Mouse (Mus musculus): ENCODE data around the gene Morc2b. TPM values are rescaled to one million over a fixed set of nuclear protein-coding genes. Genes with fewer than 3 reads are reported as not detected.
"Not testable (repeated sequence)": the region's sequence is repeated elsewhere in the genome, so short reads cannot be mapped to it uniquely, and the experiment has no call there.

Gene Morc2b
- not detected in 2 replicates for polyA plus RNA-seq (2015; fragmentation: Nextera tagmentation; extraction: Ambion mirVana)

DNA sequence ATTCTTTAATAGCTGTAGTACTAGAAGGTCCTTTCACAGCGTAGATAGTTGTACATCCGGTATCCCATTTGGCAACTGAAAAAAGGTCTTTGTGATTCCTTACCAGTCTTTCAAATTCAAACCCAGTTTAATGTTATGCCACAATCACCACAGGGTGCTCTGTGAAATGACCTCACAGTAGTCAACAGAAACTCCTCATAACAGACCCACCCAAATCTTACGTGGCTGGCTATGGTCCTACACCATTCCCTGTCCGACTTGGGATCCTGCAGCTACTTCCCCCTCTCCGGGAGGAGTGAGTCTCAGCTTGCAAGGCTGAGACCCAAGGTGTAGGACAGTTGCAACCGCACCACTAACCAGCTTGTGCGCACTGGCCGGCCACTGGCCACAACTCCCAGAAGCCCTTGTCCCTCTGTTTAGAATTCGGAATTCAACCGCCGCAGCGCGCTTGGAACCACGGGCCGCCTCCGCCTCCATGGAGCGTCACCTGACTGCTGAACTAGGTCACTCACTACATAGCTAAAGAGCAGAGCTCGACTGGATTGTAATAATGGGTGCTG, at the start of gene Morc2b:
Morc2b (minus strand) TSS at position 423 of the 560 bp plus-strand sequence.
- WGBS, result 74% methylated on average over 18 of the region's 18 CpGs
- Histone ChIP-seq H3K27ac (ENCODE audit: low read length) (no peak within 1 kb of the TSS), H3K9ac (ENCODE audit: low read length) (no peak within 1 kb of the TSS), H3K27me3 (ENCODE audit: control insufficient read depth, insufficient read depth, low read length) (no peaks in the 10 kb centered on the region), H3K4me2 (ENCODE audit: low read depth, low read length) (no peak within 1 kb of the TSS), H3K4me1 (ENCODE audit: control insufficient read depth, insufficient read depth, low read length) (no peaks in the 10 kb centered on the region), H3K9me3 (replicated peaks; ENCODE audit: control insufficient read depth, low read length) (no peaks in the 10 kb centered on the region), H3K4me3 (replicated peaks; ENCODE audit: low read length) (no peak within 1 kb of the TSS), H3K36me3 (ENCODE audit: control insufficient read depth, insufficient read depth, low read length) (no peaks in the 10 kb centered on the region)
- ATAC-seq (ENCODE audit: insufficient read depth, low FRiP score), result no peak

DNA sequence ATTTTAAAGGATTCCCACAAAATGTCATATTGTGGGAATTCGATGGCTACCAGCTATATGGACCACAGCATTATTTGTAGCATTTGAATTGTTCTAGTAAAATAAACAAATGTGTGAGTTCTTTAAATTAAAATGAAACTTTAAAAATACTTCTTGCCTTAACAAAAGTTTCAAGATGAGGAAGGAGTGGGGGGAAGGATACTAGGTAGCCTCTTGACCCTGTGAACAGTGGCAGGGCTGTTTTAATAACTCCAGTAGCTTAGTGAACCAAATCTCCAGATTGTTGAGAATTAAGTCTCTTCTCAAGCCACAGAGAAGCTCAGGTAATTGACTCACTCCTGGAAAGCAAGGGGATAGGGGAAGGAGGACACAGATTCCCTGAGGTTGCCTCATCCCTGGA, 28.7 kb upstream of the Morc2b start, which contains the start of gene Olfr55:
Olfr55 (plus strand) TSS at position 301 of the 400 bp plus-strand sequence.
- not testable (repeated sequence) for H3K9ac ChIP-seq (ENCODE audit: low read length); H3K4me2 ChIP-seq (ENCODE audit: low read depth, low read length); H3K27me3 ChIP-seq (ENCODE audit: control insufficient read depth, insufficient read depth, low read length); H3K27ac ChIP-seq (ENCODE audit: low read length); H3K4me3 ChIP-seq (replicated peaks; ENCODE audit: low read length); H3K36me3 ChIP-seq (ENCODE audit: control insufficient read depth, insufficient read depth, low read length); H3K9me3 ChIP-seq (replicated peaks; ENCODE audit: control insufficient read depth, low read length); H3K4me1 ChIP-seq (ENCODE audit: control insufficient read depth, insufficient read depth, low read length); ATAC-seq (ENCODE audit: insufficient read depth, low FRiP score)
- WGBS, result 67% methylated on average over 1 of the region's 1 CpGs

DNA sequence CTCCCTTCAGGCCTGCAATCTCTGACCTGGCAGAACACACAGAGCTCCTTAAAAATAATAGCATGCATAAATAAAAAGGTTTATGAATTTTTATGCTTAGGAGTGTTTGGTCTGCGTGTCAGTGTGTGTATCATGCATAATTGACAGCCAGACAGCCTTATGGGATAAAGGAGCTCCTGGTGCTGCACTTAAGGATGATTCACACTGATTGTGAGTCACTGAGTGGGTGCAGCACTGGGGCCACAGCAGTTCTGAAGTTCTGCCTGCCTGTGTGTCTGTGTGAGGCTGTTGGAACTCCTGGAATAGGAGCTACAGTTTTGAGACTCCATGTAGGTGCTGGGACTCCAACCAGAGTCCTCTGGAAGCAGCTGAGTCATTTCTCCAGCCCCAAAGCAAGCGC, 13.2 kb downstream of the Morc2b start:
- no peak overlapping the region for H3K9ac ChIP-seq (ENCODE audit: low read length)
- no peaks in the 10 kb centered on the region for H3K9me3 ChIP-seq (replicated peaks; ENCODE audit: control insufficient read depth, low read length)
- no peak overlapping the region for H3K4me3 ChIP-seq (replicated peaks; ENCODE audit: low read length)
- no peaks in the 10 kb centered on the region for H3K27me3 ChIP-seq (ENCODE audit: control insufficient read depth, insufficient read depth, low read length)
- WGBS, result 56% methylated on average over 2 of the region's 2 CpGs
- no peak overlapping the region for H3K27ac ChIP-seq (ENCODE audit: low read length)
- H3K4me1 ChIP-seq (ENCODE audit: control insufficient read depth, insufficient read depth, low read length), result no peaks in the 10 kb centered on the region
- no peaks in the 10 kb centered on the region for H3K36me3 ChIP-seq (ENCODE audit: control insufficient read depth, insufficient read depth, low read length)
- no peak for ATAC-seq (ENCODE audit: insufficient read depth, low FRiP score)
- no peak overlapping the region for H3K4me2 ChIP-seq (ENCODE audit: low read depth, low read length)

DNA sequence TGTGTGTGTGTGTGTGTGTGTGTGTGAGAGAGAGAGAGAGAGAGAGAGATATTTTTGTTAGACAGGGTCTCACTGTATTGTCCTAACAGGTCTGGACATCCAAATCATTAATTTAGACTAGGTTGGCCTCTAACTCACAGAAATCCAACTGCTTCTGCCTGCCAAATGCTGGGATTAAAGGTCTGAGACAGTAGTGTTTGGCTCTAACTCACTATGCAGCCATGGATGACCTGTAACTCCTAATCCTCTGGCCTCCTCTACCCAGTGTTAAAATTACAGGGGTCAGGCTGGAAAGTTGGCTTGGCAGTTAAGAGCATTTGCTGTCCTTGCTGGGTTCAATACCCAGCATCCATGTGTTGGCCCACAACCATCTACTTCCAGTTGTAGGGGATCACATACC, 14.9 kb downstream of the Morc2b start:
- Histone ChIP-seq H3K27ac (ENCODE audit: low read length) (no peak overlapping the region), H3K9me3 (replicated peaks; ENCODE audit: control insufficient read depth, low read length) (no peaks in the 10 kb centered on the region), H3K9ac (ENCODE audit: low read length) (no peak overlapping the region), H3K27me3 (ENCODE audit: control insufficient read depth, insufficient read depth, low read length) (no peaks in the 10 kb centered on the region), H3K4me2 (ENCODE audit: low read depth, low read length) (no peak overlapping the region), H3K36me3 (ENCODE audit: control insufficient read depth, insufficient read depth, low read length) (no peaks in the 10 kb centered on the region), H3K4me1 (ENCODE audit: control insufficient read depth, insufficient read depth, low read length) (no peaks in the 10 kb centered on the region), H3K4me3 (replicated peaks; ENCODE audit: low read length) (no peak overlapping the region)
- no peak for ATAC-seq (ENCODE audit: insufficient read depth, low FRiP score)

DNA sequence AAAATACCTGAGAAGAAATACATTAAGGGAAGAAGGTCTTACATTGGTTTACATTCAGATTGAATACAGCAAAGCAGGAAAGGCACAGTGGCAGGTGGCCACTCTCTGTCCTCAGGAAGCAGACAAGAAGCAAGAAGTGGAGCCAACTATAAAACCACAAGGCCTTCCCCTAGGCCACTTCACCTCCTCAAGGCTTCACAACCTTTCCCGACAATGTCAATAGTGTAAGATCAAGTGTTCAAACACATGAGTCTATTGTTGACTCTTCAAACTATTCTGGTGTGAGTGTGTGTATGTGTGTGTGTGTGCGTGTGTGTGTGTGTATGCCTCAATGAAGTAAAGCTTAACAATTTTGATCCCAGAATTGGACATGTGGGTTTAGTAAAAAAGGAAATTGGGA, 42.1 kb downstream of the Morc2b start:
- Histone ChIP-seq H3K36me3 (ENCODE audit: control insufficient read depth, insufficient read depth, low read length) (no peaks in the 10 kb centered on the region), H3K9ac (ENCODE audit: low read length) (no peak overlapping the region), H3K4me3 (replicated peaks; ENCODE audit: low read length) (no peak overlapping the region), H3K4me1 (ENCODE audit: control insufficient read depth, insufficient read depth, low read length) (peaks cover 8% of the 10 kb centered on the region), H3K27ac (ENCODE audit: low read length) (no peak overlapping the region), H3K4me2 (ENCODE audit: low read depth, low read length) (no peak overlapping the region), H3K9me3 (replicated peaks; ENCODE audit: control insufficient read depth, low read length) (no peaks in the 10 kb centered on the region), H3K27me3 (ENCODE audit: control insufficient read depth, insufficient read depth, low read length) (no peaks in the 10 kb centered on the region)
- WGBS, result 76% methylated on average over 2 of the region's 2 CpGs
- ATAC-seq (ENCODE audit: insufficient read depth, low FRiP score), result no peak

DNA sequence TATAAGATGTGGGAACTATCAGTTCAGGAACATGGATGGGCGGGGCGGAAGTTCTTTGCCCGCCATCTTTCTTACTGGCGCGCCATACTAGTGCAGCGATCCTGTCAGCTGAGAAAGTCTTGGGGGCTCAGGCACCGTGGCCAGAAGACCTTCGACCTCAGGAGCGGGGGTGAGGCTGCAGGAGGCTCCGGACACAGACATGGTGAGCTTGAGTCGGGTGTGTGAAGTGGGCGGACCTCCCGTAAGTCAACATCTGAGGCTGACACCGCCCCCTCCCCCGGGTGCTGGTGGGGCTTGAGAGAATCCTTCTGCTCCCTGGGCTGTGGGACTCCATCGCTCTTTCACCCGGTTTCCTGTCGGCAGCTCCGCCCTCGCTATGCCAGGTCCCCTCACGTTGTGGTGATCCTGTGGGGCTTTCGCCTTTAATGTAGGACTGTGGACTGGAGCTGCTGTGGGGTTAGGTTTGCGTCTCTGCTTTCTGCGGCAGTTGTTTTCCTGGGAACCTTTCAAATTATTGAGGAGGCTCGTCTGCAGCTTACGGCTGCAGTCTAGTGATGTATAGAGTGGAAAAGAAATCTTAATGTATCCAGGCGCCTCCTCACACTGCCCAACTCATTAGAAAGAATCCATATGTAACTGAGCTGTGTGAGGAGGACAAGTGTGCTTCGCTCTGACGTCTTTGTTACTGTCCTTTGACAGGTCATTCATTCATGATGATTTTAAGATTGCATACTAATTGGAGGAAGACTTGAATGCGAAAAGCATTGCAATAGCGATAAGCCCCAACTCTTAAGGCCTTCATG, 46.9 kb downstream of the Morc2b start:
- peak overlapping the region; percentile 78 for H3K4me3 ChIP-seq (replicated peaks; ENCODE audit: low read length)
- ATAC-seq (ENCODE audit: insufficient read depth, low FRiP score), result peak; percentile 80

DNA sequence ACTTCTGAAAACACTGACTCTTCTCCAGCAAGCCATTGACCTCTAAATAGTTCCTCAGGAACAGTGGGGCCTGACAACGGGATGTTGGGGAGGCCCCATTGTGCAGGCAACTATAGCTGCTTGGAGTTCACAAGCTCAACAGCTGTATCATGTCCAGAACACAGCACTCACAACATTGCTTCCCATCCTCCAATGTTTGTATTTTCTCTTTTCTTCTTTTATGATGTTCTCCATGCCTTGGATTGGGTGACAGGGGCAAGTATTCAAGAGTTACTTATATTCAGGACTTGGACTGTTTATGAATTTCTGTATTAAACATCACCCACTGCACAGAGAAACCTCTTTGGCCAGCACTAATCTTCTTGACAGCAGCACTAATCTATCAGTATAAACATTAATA, 47.9 kb downstream of the Morc2b start:
- no peak overlapping the region for H3K4me3 ChIP-seq (replicated peaks; ENCODE audit: low read length)

More for the DNA sequence above, 46.9 kb downstream of the Morc2b start:
- no peaks in the 10 kb centered on the region for H3K36me3 ChIP-seq (ENCODE audit: control insufficient read depth, insufficient read depth, low read length)
- H3K27ac ChIP-seq (ENCODE audit: low read length), result peak overlapping the region; percentile 95
- peak overlapping the region; percentile 76 for H3K4me2 ChIP-seq (ENCODE audit: low read depth, low read length)
- WGBS, result 2% methylated on average over 30 of the region's 31 CpGs
- no peaks in the 10 kb centered on the region for H3K27me3 ChIP-seq (ENCODE audit: control insufficient read depth, insufficient read depth, low read length)
- peak overlapping the region; percentile 85 for H3K9ac ChIP-seq (ENCODE audit: low read length)
- H3K4me1 ChIP-seq (ENCODE audit: control insufficient read depth, insufficient read depth, low read length), result peaks cover 12% of the 10 kb centered on the region
- no peaks in the 10 kb centered on the region for H3K9me3 ChIP-seq (replicated peaks; ENCODE audit: control insufficient read depth, low read length)

DNA sequence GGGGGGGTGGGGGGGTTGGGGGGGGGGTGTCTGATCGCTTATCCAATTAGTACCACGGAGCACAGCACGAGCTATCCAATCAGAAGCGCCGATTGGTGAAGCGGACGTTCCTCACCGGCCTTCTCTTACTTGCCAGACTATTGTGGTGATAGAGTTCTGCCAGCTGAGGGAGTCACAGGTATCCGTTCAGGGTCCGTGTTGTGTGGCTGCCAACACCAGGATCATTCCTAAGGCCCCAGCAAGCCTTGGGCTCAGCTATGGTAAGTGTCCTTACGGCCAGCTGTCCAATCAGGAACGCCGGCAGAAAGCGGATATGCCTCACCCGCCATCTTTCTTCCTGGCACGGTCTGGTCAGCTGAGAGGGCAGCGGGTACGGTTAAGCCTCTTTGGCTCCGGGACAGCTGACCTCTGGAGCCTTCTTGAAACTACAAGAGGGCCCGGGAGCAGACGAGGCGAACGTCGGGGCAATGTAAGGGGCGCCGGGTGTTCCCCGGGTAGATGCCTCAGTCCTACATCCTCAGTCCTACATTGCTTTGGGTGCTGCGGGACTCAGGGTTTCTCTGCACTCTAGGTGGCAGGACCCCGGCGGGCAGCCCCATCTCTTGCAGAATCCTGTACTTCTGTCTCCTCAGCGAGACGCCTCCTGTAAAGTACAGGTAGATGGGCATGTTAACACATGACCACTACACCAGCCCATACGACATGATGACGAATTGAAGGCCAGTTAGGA, 50.1 kb downstream of the Morc2b start, which contains the start of gene Zfp563:
Zfp563 (plus strand) TSS at position 91 of the 730 bp plus-strand sequence.
- no peaks in the 10 kb centered on the region for H3K36me3 ChIP-seq (ENCODE audit: control insufficient read depth, insufficient read depth, low read length)
- ATAC-seq (ENCODE audit: insufficient read depth, low FRiP score), result peak; percentile 91
- peak within 1 kb of the TSS; percentile 88 for H3K9ac ChIP-seq (ENCODE audit: low read length)
- peak within 1 kb of the TSS; percentile 87 for H3K27ac ChIP-seq (ENCODE audit: low read length)
- H3K27me3 ChIP-seq (ENCODE audit: control insufficient read depth, insufficient read depth, low read length), result no peaks in the 10 kb centered on the region
- peak within 1 kb of the TSS; percentile 79 for H3K4me3 ChIP-seq (replicated peaks; ENCODE audit: low read length)
- peak within 1 kb of the TSS; percentile 68 for H3K4me2 ChIP-seq (ENCODE audit: low read depth, low read length)
- 4% methylated on average over 34 of the region's 34 CpGs for WGBS
- no peaks in the 10 kb centered on the region for H3K9me3 ChIP-seq (replicated peaks; ENCODE audit: control insufficient read depth, low read length)
- peaks cover 12% of the 10 kb centered on the region for H3K4me1 ChIP-seq (ENCODE audit: control insufficient read depth, insufficient read depth, low read length)

More for the DNA sequence above, 47.9 kb downstream of the Morc2b start:
- Histone ChIP-seq H3K9ac (ENCODE audit: low read length) (no peak overlapping the region), H3K27me3 (ENCODE audit: control insufficient read depth, insufficient read depth, low read length) (no peaks in the 10 kb centered on the region), H3K4me2 (ENCODE audit: low read depth, low read length) (peak overlapping the region; percentile 76; the same call in 1 of the 2 replicates), H3K9me3 (replicated peaks; ENCODE audit: control insufficient read depth, low read length) (no peaks in the 10 kb centered on the region), H3K4me1 (ENCODE audit: control insufficient read depth, insufficient read depth, low read length) (peaks cover 12% of the 10 kb centered on the region), H3K36me3 (ENCODE audit: control insufficient read depth, insufficient read depth, low read length) (no peaks in the 10 kb centered on the region), H3K27ac (ENCODE audit: low read length) (peak overlapping the region; percentile 95)
- no peak for ATAC-seq (ENCODE audit: insufficient read depth, low FRiP score)
- 52% methylated on average over 1 of the region's 1 CpGs for WGBS

DNA sequence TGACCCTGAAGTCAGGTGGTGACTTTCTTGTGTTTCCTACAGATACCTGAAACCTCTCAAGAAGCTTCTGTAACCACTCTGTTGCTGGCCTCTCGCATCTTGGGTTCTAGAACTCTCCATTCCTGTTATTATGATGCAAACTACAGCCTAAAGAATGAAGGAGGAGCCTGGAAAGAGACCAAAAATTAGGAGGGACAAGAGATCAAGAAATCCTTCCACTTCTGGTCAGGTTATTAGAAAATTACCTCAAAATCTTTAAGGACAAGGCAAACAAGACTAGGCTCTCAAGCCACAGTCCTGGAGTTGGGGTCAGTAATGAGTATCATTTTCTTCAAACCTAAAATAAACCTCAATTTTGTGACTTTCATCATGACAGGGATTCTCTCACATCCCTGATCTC, 71.5 kb downstream of the Morc2b start, which contains the start of gene 4921501E09Rik:
4921501E09Rik (minus strand) TSS at position 101 of the 400 bp plus-strand sequence.
- Histone ChIP-seq H3K9me3 (replicated peaks; ENCODE audit: control insufficient read depth, low read length) (no peaks in the 10 kb centered on the region), H3K4me3 (replicated peaks; ENCODE audit: low read length) (no peak within 1 kb of the TSS), H3K27ac (ENCODE audit: low read length) (no peak within 1 kb of the TSS), H3K4me1 (ENCODE audit: control insufficient read depth, insufficient read depth, low read length) (no peaks in the 10 kb centered on the region), H3K4me2 (ENCODE audit: low read depth, low read length) (no peak within 1 kb of the TSS), H3K36me3 (ENCODE audit: control insufficient read depth, insufficient read depth, low read length) (no peaks in the 10 kb centered on the region), H3K27me3 (ENCODE audit: control insufficient read depth, insufficient read depth, low read length) (no peaks in the 10 kb centered on the region), H3K9ac (ENCODE audit: low read length) (no peak within 1 kb of the TSS)
- WGBS, result 56% methylated on average over 1 of the region's 1 CpGs
- no peak for ATAC-seq (ENCODE audit: insufficient read depth, low FRiP score)
